ENCODE assay signal across 8 mouse cellular contexts in the genomic region with DNA sequence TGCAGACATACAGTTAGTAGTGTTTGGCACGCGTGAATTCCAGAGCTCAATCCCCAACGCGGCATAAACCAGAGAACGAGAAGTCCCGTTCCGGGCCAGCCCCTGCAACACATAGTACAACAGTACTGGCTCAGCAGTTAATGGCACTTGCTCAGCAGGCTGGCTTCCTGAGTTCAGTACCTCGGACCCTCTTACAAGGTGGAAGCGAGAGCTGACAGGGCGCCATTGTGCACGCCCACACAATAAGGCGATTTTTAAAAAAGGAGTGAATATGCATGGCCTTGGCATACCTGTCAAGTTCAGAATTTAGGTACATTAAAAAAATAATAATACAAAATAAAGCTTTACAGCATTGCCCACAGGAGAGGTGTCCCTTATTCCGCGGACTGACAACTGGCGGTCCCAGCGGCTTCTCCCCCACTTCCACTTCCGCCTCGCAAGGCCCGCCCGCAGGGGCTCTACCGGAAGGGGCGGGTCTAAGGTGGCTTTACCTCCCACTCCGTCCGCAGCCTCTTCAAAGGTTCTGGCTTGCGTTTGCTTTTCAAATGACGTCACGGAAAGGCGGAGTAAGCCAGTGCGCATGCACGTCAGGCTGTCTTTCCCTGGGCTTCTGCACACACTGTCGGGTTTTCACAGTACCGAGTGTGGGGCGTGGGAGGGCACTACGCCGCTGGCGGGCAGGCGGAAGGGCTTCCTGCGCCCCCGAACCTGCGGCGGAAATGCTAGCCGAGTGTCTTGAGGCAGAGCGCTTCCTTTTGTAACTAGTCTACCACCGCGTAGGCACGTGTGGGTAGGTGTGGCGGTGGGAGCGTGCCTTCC. TPM values are rescaled to one million over a fixed set of nuclear protein-coding genes. Genes with fewer than 3 reads are reported as not detected.
DNase-seq lines count a peak whose midpoint lies in the region; ATAC-seq and TF ChIP-seq lines count a peak whose summit lies in the region.

No protein-coding gene starts in this region.

- peak; percentile 97 for ATAC-seq in embryonic facial prominence, embryonic 13.5 days (ENCODE audit: insufficient number of reproducible peaks, insufficient read depth, low FRiP score, low TSS enrichment, low read depth)
- ATAC-seq in limb, embryonic 12.5 days (ENCODE audit: insufficient number of reproducible peaks, insufficient read depth, low FRiP score, low TSS enrichment, low read depth): peak; percentile 99
- peak; percentile 99 for ATAC-seq in midbrain, embryonic 15.5 days (replicated peaks)

- peak overlapping the region; percentile 69 for H3K4me2 ChIP-seq in embryonic facial prominence, embryonic 13.5 days
- H3K4me2 ChIP-seq in limb, embryonic 12.5 days: peak overlapping the region; percentile 78
- peak overlapping the region; percentile 64 for H3K4me2 ChIP-seq in midbrain, embryonic 15.5 days

- TF ChIP-seq POLR2A in kidney, adult 2 months (IDR thresholded peaks at IDR 0.05; ENCODE audit: low read depth, low read length): peak; percentile 78
- TF ChIP-seq POLR2A in spleen, adult 2 months (IDR thresholded peaks at IDR 0.05; ENCODE audit: low read depth, low read length): peak; percentile 69

- no peaks in the 10 kb centered on the region; the same call in 1 of the 2 replicates for H3K36me3 ChIP-seq in embryonic facial prominence, embryonic 13.5 days
- H3K36me3 ChIP-seq in kidney, adult 2 months (ENCODE audit: control insufficient read depth, insufficient read depth, low read length): peaks cover 1% of the 10 kb centered on the region; the same call in 1 of the 2 replicates
- no peaks in the 10 kb centered on the region for H3K36me3 ChIP-seq in limb, embryonic 12.5 days
- H3K36me3 ChIP-seq in midbrain, embryonic 15.5 days (replicated peaks): no peaks in the 10 kb centered on the region
- H3K36me3 ChIP-seq in spleen, adult 2 months (ENCODE audit: control insufficient read depth, insufficient read depth, low read length): peaks cover 1% of the 10 kb centered on the region

- no peaks in the 10 kb centered on the region for H3K27me3 ChIP-seq in embryonic facial prominence, embryonic 13.5 days
- no peaks in the 10 kb centered on the region for H3K27me3 ChIP-seq in kidney, adult 2 months (replicated peaks; ENCODE audit: control insufficient read depth, insufficient read depth, low read length)
- no peaks in the 10 kb centered on the region for H3K27me3 ChIP-seq in limb, embryonic 12.5 days
- no peaks in the 10 kb centered on the region for H3K27me3 ChIP-seq in midbrain, embryonic 15.5 days (replicated peaks)
- H3K27me3 ChIP-seq in spleen, adult 2 months (ENCODE audit: control insufficient read depth, insufficient read depth, low read length): no peaks in the 10 kb centered on the region

- under 1% methylated on average over 48 of the region's 48 CpGs for WGBS in embryonic facial prominence, embryonic 13.5 days
- under 1% methylated on average over 48 of the region's 48 CpGs for WGBS in kidney, adult 2 months
- 2% methylated on average over 48 of the region's 48 CpGs for whole genome bisulfite sequencing in limb, embryonic 12.5 days
- under 1% methylated on average over 48 of the region's 48 CpGs for WGBS in midbrain, embryonic 15.5 days
- under 1% methylated on average over 48 of the region's 48 CpGs for WGBS in spleen, adult 2 months

- H3K27ac ChIP-seq in embryonic facial prominence, embryonic 13.5 days: peak overlapping the region; percentile 87
- H3K27ac ChIP-seq in kidney, adult 2 months (ENCODE audit: insufficient read depth, low read depth, low read length): peak overlapping the region; percentile 84
- peak overlapping the region; percentile 87 for H3K27ac ChIP-seq in limb, embryonic 12.5 days
- peak overlapping the region; percentile 83 for H3K27ac ChIP-seq in midbrain, embryonic 15.5 days
- peak overlapping the region; percentile 91 for H3K27ac ChIP-seq in spleen, adult 2 months (ENCODE audit: insufficient read depth, low read length)

- DNase-seq in 3134 (ENCODE audit: extremely low read depth, insufficient read length, low spot score): peak; percentile 96
- DNase-seq in adrenal gland, postnatal 36 days: peak; percentile 97
- DNase-seq in heart, adult 18-20 months: peak; percentile 98
- peak; percentile 98 for DNase-seq in kidney, adult 2 months
- DNase-seq in spleen, adult 2 months (ENCODE audit: low read depth in 1 of 2, low spot score in 2 of 2): peak; percentile 97 to 99

- H3K4me1 ChIP-seq in embryonic facial prominence, embryonic 13.5 days: peaks cover 37% of the 10 kb centered on the region
- H3K4me1 ChIP-seq in kidney, adult 2 months (ENCODE audit: control insufficient read depth, insufficient read depth, low read length): peaks cover 20% of the 10 kb centered on the region
- peaks cover 12% of the 10 kb centered on the region for H3K4me1 ChIP-seq in limb, embryonic 12.5 days (replicated peaks)
- H3K4me1 ChIP-seq in midbrain, embryonic 15.5 days: peaks cover 29% of the 10 kb centered on the region
- peaks cover 14% of the 10 kb centered on the region for H3K4me1 ChIP-seq in spleen, adult 2 months (ENCODE audit: control insufficient read depth, insufficient read depth, insufficient read length)

- peak overlapping the region; percentile 82 for H3K9ac ChIP-seq in embryonic facial prominence, embryonic 13.5 days
- H3K9ac ChIP-seq in limb, embryonic 12.5 days (replicated peaks): peak overlapping the region; percentile 77
- H3K9ac ChIP-seq in midbrain, embryonic 15.5 days: peak overlapping the region; percentile 73

- no peak for TF ChIP-seq CTCF in kidney, adult 2 months (conservative IDR thresholded peaks at IDR 0.05; ENCODE audit: insufficient read depth, insufficient read length, low read depth, low read length)
- no peak for TF ChIP-seq CTCF in spleen, adult 2 months (IDR thresholded peaks at IDR 0.05; ENCODE audit: extremely low read depth, insufficient read depth, insufficient read length, insufficient replicate concordance)

- no peaks in the 10 kb centered on the region for H3K9me3 ChIP-seq in embryonic facial prominence, embryonic 13.5 days
- H3K9me3 ChIP-seq in limb, embryonic 12.5 days: no peaks in the 10 kb centered on the region
- H3K9me3 ChIP-seq in midbrain, embryonic 15.5 days: no peaks in the 10 kb centered on the region

- peak overlapping the region; percentile 70 for H3K4me3 ChIP-seq in embryonic facial prominence, embryonic 13.5 days
- H3K4me3 ChIP-seq in kidney, adult 2 months (ENCODE audit: insufficient read depth, low read depth, low read length): peak overlapping the region; percentile 88
- peak overlapping the region; percentile 65 for H3K4me3 ChIP-seq in limb, embryonic 12.5 days (replicated peaks)
- peak overlapping the region; percentile 62 for H3K4me3 ChIP-seq in midbrain, embryonic 15.5 days
- peak overlapping the region; percentile 85 for H3K4me3 ChIP-seq in spleen, adult 2 months (ENCODE audit: extremely low read depth, insufficient read depth, insufficient read length)

RNA-seq across cellular contexts. Expression of a gene that starts 5.4 kb away (rescaled TPM):
- total RNA-seq in adrenal gland, postnatal 36 days (2021): 1 to 10 TPM; 2.8 to 3.7 TPM
- polyA plus RNA-seq in embryonic facial prominence, embryonic 13.5 days (2015; fragmentation: Nextera tagmentation; extraction: Ambion mirVana): 18.9 and 19.2 TPM in 2 replicates
- total RNA-seq in heart, adult 18-20 months (2021): 1 to 10 TPM; 4.1 to 5.1 TPM
- polyA plus RNA-seq in kidney, adult 2 months (2012; rRNA removed): 2.3 and 2.8 TPM in 2 replicates
- polyA plus RNA-seq in limb, embryonic 12.5 days (2016; fragmentation: Nextera tagmentation; extraction: Ambion mirVana): 14.9 and 16.3 TPM in 2 replicates
- 11.4 and 12.8 TPM in 2 replicates for polyA plus RNA-seq in midbrain, embryonic 15.5 days (2015; fragmentation: Nextera tagmentation; extraction: Ambion mirVana)
- 1.8 TPM in 2 replicates for polyA plus RNA-seq in spleen, adult 2 months (2012; rRNA removed)

RNA-seq across cellular contexts. Expression of a gene that starts 20.3 kb away (rescaled TPM):
- total RNA-seq in adrenal gland, postnatal 36 days (2021): under 1 TPM; 0.36 to 0.46 TPM
- polyA plus RNA-seq in embryonic facial prominence, embryonic 13.5 days (2015; fragmentation: Nextera tagmentation; extraction: Ambion mirVana): 33.4 and 37.7 TPM in 2 replicates
- total RNA-seq in heart, adult 18-20 months (2021): 1 to 10 TPM; 1.1 to 2.5 TPM
- 30.6 and 37.9 TPM in 2 replicates for polyA plus RNA-seq in kidney, adult 2 months (2012; rRNA removed)
- 8.7 and 10.9 TPM in 2 replicates for polyA plus RNA-seq in limb, embryonic 12.5 days (2016; fragmentation: Nextera tagmentation; extraction: Ambion mirVana)
- polyA plus RNA-seq in midbrain, embryonic 15.5 days (2015; fragmentation: Nextera tagmentation; extraction: Ambion mirVana): 0.74 and 0.81 TPM in 2 replicates
- polyA plus RNA-seq in spleen, adult 2 months (2012; rRNA removed): 1.5 and 2.4 TPM in 2 replicates

RNA-seq across cellular contexts. Expression of a gene that starts 28.3 kb away (rescaled TPM):
- total RNA-seq in adrenal gland, postnatal 36 days (2021): 1 to 10 TPM in 1 of 2 experiments, under 1 TPM in 1; 0.95 to 2.1 TPM
- 3.4 and 4.7 TPM in 2 replicates for polyA plus RNA-seq in embryonic facial prominence, embryonic 13.5 days (2015; fragmentation: Nextera tagmentation; extraction: Ambion mirVana)
- 1 to 10 TPM; 1.3 to 4.7 TPM for total RNA-seq in heart, adult 18-20 months (2021)
- polyA plus RNA-seq in kidney, adult 2 months (2012; rRNA removed): 0.52 and 3.2 TPM in 2 replicates
- 4.3 and 4.5 TPM in 2 replicates for polyA plus RNA-seq in limb, embryonic 12.5 days (2016; fragmentation: Nextera tagmentation; extraction: Ambion mirVana)
- 0.85 and 1.6 TPM in 2 replicates for polyA plus RNA-seq in midbrain, embryonic 15.5 days (2015; fragmentation: Nextera tagmentation; extraction: Ambion mirVana)
- polyA plus RNA-seq in spleen, adult 2 months (2012; rRNA removed): 62.7 and 62.8 TPM in 2 replicates

RNA-seq across cellular contexts. Expression of a gene that starts 34.3 kb away (rescaled TPM):
- total RNA-seq in adrenal gland, postnatal 36 days (2021): 1 to 10 TPM; 2.1 to 3.0 TPM
- 6.7 and 9.4 TPM in 2 replicates for polyA plus RNA-seq in embryonic facial prominence, embryonic 13.5 days (2015; fragmentation: Nextera tagmentation; extraction: Ambion mirVana)
- 10 to 100 TPM in 1 of 2 experiments, 1 to 10 TPM in 1; 8.5 to 13.5 TPM for total RNA-seq in heart, adult 18-20 months (2021)
- 2.7 and 4.8 TPM in 2 replicates for polyA plus RNA-seq in kidney, adult 2 months (2012; rRNA removed)
- 2.0 and 2.2 TPM in 2 replicates for polyA plus RNA-seq in limb, embryonic 12.5 days (2016; fragmentation: Nextera tagmentation; extraction: Ambion mirVana)
- 0.54 and 1.1 TPM in 2 replicates for polyA plus RNA-seq in midbrain, embryonic 15.5 days (2015; fragmentation: Nextera tagmentation; extraction: Ambion mirVana)
- polyA plus RNA-seq in spleen, adult 2 months (2012; rRNA removed): 3.4 and 4.6 TPM in 2 replicates

RNA-seq across cellular contexts. Expression of a gene that starts 43.1 kb away (rescaled TPM):
- total RNA-seq in adrenal gland, postnatal 36 days (2021): 10 to 100 TPM; 13.7 to 15.9 TPM
- 9.7 and 13.5 TPM in 2 replicates for polyA plus RNA-seq in embryonic facial prominence, embryonic 13.5 days (2015; fragmentation: Nextera tagmentation; extraction: Ambion mirVana)
- 10 to 100 TPM; 10.1 to 12.4 TPM for total RNA-seq in heart, adult 18-20 months (2021)
- 13.0 and 13.5 TPM in 2 replicates for polyA plus RNA-seq in kidney, adult 2 months (2012; rRNA removed)
- 12.0 TPM in 2 replicates for polyA plus RNA-seq in limb, embryonic 12.5 days (2016; fragmentation: Nextera tagmentation; extraction: Ambion mirVana)
- 9.0 and 9.8 TPM in 2 replicates for polyA plus RNA-seq in midbrain, embryonic 15.5 days (2015; fragmentation: Nextera tagmentation; extraction: Ambion mirVana)
- polyA plus RNA-seq in spleen, adult 2 months (2012; rRNA removed): 17.1 and 17.3 TPM in 2 replicates

Comparison
In these comparisons a context has a peak if more than half of its experiments do, and no peak if none do; other contexts are left out.
1. Peak in every context shown above with its lines: DNase-seq, ATAC-seq, H3K4me3 ChIP-seq and H3K27ac ChIP-seq.
2. RNA of a gene that starts 28.3 kb away (polyA plus RNA-seq): 62.7 to 62.8 TPM in spleen, adult 2 months; 3.4 to 4.7 TPM in embryonic facial prominence, embryonic 13.5 days, 4.3 to 4.5 TPM in limb, embryonic 12.5 days, 0.52 to 3.2 TPM in kidney, adult 2 months and 0.85 to 1.6 TPM in midbrain, embryonic 15.5 days; every median in the first group is over 10 times any median in the second.